Mouse (Mus musculus): ENCODE data around the gene Lclat1.

DNA sequence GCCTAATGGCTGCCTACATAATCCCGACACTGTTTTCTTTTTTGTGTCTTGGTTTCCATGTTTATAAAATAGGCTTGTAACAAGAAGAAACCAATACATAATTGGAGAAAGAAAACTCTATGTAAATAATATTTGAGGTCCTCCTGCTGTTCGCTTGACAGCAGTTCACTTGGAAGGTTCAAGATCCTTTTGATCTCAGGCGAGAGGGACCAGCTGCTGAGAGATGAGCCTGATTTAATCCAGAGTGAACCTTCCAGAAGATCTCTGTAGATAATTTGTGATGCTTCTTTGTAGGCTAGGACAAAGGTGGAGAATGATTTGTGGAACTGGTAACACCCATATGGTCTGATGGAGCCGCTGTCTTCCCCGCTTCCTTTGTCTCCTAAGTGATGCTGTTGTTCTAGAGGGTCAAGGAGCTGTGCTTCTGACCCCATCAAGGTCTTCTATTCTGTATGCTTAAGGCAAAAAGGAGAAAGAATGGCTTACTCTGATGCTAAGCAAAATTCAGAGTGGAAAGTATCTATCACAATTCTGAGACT, 36.0 kb upstream of the Lclat1 start:
- TF ChIP-seq CTCF (IDR thresholded peaks at IDR 0.05; ENCODE audit: control insufficient read depth, insufficient read depth, low read length) (no peak), POLR2A (IDR thresholded peaks at IDR 0.05; ENCODE audit: borderline replicate concordance, control insufficient read depth, low read depth, low read length) (no peak)

Measured in bone marrow, adult 2 months (tissue).